Mouse (Mus musculus) liver, adult (tissue): ENCODE measurements around the gene Gm49321.

Experiments used
- GATA4 ChIP-seq: IDR thresholded peaks from 2 replicates; pipeline ENCODE4 v1.6.1; 2014; ENCODE audit warnings: mild to moderate bottlenecking, low read length; ENCODE audit not compliant: insufficient replicate concordance

Gene Gm49321

DNA sequence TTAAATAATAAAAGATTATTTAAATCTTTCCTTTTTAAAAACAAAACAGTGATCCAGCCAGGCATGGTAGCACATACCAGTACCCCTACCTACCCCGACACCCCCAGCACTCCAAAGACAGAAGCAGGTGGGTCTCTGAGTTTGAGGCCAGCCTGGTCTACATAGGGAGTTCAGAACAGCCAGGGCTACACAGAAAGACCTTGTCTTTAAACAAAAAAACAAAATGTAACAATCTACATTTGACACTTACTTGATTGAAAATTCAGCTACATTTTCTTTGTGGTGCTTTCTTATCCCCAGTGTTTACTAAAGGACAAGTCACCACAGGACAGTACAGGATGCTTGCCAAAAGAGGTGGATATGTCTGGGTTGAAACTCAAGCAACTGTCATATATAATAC, at the start of gene Gm49321:
Gene Gm49321, plus strand, starts transcription at position 301 of the 400 bp plus-strand sequence.
- TF ChIP-seq GATA4: no peak

GRCm38 (mm10) chr12:73888003-73888783, 49.3 kb upstream of the Gm49321 start:
- TF ChIP-seq GATA4: no peak

DNA sequence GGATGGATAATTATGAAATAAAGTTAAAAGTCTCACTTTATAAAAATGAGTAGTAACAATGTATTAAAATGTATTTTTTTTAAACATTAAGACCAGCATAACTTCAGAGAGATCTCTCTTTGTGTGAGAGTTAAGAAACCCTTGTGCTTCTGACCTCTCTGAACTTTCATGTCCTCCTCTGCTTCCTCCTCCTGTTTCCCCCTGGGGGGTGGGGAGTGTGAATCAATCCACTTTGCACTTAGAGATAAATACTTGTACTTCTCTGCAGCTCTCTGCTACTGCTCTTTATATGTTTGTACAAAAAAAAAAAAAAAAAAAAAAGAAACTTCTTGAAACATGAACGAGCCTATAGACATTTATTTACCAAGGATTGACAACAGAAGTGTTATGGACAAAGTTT, 47.9 kb upstream of the Gm49321 start:
- TF ChIP-seq GATA4: no peak

DNA sequence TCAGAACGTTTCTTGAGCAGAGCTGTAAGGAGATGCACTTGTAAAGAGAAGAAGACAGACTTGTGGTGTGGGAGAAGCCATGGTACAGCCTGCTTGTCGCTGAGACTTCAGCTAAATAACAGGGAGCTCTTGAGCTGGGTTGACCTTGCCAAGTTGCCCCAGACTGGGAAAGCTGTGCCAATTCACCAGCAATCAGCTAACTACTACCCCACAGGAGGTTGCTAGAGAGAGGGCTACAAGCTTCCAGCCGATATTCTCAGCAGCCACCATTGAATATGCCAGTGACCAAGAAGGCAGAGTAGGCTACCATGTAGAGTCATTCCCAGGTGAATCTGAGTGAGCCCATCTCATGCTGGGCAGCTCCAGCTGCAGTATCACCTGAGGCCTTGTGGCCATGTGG, 47.4 kb upstream of the Gm49321 start:
- no peak for TF ChIP-seq GATA4

DNA sequence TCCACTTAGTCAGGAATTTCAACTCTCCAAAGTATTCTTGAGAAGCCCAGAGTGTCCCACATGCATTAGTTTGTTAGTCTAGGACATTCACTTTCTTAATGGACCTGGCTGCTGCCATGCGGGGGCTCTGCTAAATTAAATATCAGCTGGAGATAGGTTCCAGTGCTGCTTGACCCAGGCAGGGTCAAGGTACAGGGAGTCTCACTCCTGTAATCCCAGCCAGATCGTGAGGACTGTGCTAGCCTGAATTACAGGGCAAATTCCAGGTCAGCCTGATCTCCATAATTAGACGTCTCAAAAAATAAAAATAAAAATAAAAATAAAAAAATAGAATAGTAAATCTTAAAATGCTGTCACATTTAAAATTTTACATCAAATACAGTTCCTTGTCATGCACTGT, 44.8 kb upstream of the Gm49321 start:
- no peak for TF ChIP-seq GATA4

DNA sequence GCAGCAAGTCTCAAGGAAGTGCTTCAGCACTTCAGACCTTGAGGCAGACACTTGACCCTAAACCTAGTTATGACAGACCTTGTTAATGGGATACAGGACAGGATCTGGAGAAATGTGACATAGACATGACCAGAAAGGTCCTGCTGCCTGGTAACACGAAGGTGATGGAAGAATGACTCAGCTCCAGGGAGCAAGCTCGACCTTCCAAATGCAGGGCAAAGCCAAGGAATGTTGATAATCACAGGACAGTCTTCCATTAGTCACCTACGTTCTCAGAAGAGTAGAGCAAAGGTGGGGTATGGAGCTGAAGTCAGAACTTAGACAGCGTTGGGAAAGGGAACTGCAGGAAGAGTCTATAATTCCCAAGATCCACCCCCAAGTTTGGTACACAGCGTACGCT, 42.6 kb upstream of the Gm49321 start:
- no peak for TF ChIP-seq GATA4

- TF ChIP-seq GATA4: no peak
Measured at GRCm38 (mm10) chr12:73895674-73896073, 41.8 kb upstream of the Gm49321 start.

DNA sequence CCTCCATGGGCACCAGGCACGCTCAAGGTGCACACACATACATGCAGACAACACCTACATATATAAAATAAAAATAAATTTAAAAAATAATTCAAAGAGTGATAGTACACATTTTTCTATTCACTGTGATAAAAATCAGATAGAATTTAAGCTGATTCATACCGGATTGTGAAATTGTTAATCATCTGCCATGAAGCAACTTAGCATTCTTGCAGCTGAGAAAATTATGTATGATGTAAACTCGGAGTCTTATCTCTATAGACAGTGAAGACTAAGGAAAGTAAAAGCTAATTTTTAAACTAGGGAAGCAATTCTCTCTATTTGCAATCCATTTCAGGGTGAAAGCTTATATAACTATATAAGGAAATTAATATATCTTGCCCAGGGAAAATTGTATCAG, 41.0 kb upstream of the Gm49321 start:
- TF ChIP-seq GATA4: no peak

GRCm38 (mm10) chr12:73898281-73898680, 39.2 kb upstream of the Gm49321 start:
- no peak for TF ChIP-seq GATA4

DNA sequence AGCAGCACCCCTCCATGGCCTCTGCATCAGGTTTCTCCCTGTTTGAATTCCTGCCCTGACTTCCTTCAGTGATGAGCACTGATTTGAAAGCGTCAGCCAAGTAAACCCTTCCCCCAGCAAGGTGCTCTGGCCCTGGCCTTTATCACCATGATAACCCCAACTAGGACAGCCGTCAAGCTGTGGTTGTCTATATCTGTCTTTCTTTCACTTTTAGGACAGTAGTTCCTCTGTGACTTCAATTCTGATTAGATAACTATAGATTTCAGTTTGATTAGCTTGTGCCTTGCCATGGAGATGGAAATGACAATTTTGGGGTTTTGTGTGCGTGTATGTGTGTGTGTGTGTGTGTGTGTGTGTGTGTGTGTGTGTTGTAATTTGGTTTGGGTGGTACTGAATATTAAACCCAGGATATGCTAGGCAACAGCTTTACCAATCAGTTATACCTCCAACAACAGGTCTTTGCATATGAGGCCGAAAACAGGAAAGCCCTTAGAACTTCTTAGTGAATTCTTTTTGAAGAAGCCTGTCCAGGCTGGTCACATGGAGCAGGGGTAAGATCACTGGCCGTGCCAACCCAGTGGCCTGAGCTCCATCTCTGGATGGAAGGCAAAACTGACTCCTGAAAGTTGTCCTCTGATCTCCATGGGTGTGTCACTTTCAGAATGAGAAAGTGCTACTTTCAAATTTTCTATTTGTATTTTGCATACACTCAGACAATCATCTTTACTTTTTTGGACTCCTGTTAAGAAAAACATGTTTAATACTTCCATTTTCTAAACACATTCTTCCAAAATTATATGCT, 33.1 kb upstream of the Gm49321 start:
- TF ChIP-seq GATA4: no peak

DNA sequence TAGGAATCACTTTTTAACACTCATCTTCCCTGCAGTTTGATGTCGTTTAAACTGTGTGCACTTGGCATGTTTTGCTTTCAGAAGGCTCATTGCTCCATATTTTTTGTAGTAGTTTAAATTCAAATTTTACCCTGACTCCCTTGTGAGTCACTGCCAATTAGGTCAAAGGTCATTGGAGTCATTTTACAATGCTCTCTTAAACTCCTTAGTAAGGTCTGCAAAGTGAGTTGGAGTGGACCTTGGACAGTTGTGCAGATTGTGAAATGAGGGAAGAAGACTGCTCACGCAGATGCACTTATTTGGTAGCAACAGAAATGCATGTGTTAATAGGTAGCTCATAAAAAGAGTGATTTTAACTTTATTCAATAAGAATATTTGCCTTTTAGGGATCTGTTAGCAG, 32.4 kb upstream of the Gm49321 start:
- no peak for TF ChIP-seq GATA4

GRCm38 (mm10) chr12:73905555-73905954, 31.9 kb upstream of the Gm49321 start:
- no peak for TF ChIP-seq GATA4

- TF ChIP-seq GATA4: no peak
Measured at GRCm38 (mm10) chr12:73907079-73907672, 30.3 kb upstream of the Gm49321 start.

DNA sequence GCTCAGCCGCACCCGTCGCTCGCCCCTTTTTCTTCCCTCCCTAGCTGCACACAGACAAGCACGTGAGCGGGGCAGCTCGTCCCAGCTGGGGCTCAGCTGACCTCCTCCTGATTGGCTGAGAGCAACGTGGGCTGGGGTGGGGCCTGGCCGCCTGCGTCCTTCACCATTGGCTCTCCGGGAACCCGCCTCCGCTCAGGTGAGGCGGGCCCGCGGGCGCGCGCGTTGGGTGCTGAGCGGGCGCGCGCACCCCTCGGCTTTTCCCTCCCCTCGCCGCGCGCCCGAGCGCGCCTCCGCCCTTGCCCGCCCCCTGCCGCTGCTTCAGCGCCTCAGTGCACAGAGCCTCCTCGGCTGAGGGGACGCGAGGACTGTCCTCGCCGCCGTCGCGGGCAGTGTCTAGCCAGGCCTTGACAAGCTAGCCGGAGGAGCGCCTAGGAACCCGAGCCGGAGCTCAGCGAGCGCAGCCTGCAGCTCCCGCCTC, 29.7 kb upstream of the Gm49321 start:
- no peak for TF ChIP-seq GATA4

DNA sequence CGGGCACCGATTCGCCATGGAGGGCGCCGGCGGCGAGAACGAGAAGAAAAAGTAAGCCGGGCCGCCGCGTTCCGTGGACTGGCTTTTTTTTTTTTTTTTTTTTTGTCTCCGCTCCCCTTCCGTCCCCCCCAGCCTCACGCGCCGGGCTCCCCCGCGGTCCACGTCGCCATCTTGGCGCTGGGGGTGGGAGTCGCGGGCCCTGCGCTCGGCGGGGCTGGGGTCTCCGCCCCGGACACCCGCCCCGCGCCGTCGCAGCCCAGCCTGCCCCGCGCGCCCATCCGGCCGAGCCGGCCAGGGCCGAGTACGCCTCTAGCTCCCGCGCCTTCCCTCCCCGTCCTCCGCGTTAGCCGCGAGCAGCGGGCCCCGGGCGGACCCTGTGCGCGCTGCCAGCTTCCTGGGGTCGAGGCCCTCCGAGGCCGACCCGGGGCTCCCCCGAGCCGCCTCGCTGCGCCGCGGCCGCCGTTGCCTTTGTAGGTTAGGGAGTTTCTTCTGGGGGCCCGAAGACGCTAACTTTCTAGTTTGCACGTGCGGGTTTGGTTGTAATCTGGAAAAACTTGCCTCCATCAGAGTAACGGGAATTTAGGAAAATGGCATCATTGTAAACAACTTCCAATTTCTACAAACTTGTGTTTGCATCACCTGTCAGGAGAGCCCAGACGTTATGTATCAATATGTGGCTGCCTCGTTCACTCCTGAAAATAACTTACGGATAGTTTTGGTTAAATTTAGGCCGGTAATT, 29.0 kb upstream of the Gm49321 start:
- no peak for TF ChIP-seq GATA4
